Mouse (Mus musculus): ENCODE measurements around the gene Kif16b.

DNA sequence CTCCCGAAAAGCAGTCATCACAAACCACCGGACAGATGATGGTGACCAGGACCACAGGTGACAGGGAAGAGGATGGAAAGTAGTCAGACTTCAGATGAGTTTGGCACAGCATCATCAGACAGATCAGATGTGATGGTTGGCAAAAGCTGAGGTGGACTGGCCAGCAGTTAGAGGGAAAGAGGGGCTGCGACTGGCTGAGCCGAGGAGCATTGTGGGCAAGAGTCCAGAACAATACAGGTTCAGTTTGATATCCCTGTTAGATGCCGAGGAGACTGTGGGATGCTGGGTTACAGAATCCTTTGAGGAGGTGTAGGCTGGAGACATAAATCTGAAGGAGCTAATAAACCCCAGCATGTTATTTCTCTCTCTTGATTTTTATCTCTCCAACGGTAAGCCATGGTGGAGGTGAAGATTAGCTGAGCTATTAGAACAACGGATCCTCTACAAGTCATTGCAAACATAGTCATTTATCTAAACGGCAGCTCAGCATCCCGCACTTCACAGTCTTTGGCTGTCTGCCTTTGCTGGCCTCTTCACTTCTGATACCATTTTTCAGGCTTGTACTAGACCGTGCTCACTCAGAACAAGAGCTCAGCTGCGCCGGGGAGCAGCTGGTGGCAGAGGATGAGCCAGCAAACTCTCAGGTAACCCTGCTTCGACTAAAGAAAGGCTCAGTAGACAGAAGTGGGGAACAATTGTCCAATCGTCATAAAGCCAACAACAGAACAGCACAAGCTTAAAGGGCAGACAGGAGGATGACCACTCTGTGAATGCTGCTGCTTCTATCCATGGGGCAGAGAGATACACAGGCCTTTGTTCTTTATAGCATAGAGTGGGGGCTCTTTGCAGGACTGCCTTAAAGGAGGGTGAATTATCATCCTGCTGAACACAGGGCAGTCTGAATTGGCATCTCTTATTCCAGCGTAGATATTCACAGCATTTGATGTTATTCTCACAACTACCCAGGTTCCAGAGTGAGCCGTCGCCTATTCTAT, 304.9 kb downstream of the Kif16b start:
- TF ChIP-seq EP300 (IDR thresholded peaks at IDR 0.05; ENCODE audit: low read depth) (no peak), CTCF (IDR thresholded peaks at IDR 0.05; ENCODE audit: low read depth) (no peak)
